Mouse (Mus musculus): ENCODE measurements at regions not wholly inside any gene's neighbourhood (a gene's known extent, or its start where the extent isn't known, plus 50 kb on each side); places are given as distances from the start of the nearest gene placed in this dataset.

GRCm38 (mm10) chr3:52496965-52497364 is 228.8 kb downstream of the Foxo1 start:
- ATAC-seq (replicated peaks; ENCODE audit: low read depth, poor library complexity, severe bottlenecking) = no peak

- ATAC-seq (replicated peaks; ENCODE audit: low read depth, poor library complexity, severe bottlenecking) = no peak
Measured at GRCm38 (mm10) chr3:52495401-52495800, 227.3 kb downstream of the Foxo1 start.

GRCm38 (mm10) chr3:52494924-52495323 is 226.8 kb downstream of the Foxo1 start:
- ATAC-seq (replicated peaks; ENCODE audit: low read depth, poor library complexity, severe bottlenecking) = no peak

GRCm38 (mm10) chr3:52479186-52479585 is 211.1 kb downstream of the Foxo1 start:
- ATAC-seq (replicated peaks; ENCODE audit: low read depth, poor library complexity, severe bottlenecking) = no peak

- ATAC-seq (replicated peaks; ENCODE audit: low read depth, poor library complexity, severe bottlenecking) = no peak
Measured at GRCm38 (mm10) chr3:52469900-52470299, 201.8 kb downstream of the Foxo1 start.

GRCm38 (mm10) chr3:52469397-52469796 is 201.3 kb downstream of the Foxo1 start:
- ATAC-seq (replicated peaks; ENCODE audit: low read depth, poor library complexity, severe bottlenecking) = no peak

- no peak for ATAC-seq (replicated peaks; ENCODE audit: low read depth, poor library complexity, severe bottlenecking)
Measured at GRCm38 (mm10) chr3:52468326-52468725, 200.2 kb downstream of the Foxo1 start.

GRCm38 (mm10) chr3:52467876-52468275 is 199.7 kb downstream of the Foxo1 start:
- no peak for ATAC-seq (replicated peaks; ENCODE audit: low read depth, poor library complexity, severe bottlenecking)

GRCm38 (mm10) chr3:52466984-52467565 is 198.9 kb downstream of the Foxo1 start:
- ATAC-seq (replicated peaks; ENCODE audit: low read depth, poor library complexity, severe bottlenecking) = no peak

- ATAC-seq (replicated peaks; ENCODE audit: low read depth, poor library complexity, severe bottlenecking) = no peak
Measured at GRCm38 (mm10) chr3:52466571-52466970, 198.4 kb downstream of the Foxo1 start.

GRCm38 (mm10) chr3:52463911-52464310 is 195.8 kb downstream of the Foxo1 start:
- no peak for ATAC-seq (replicated peaks; ENCODE audit: low read depth, poor library complexity, severe bottlenecking)

GRCm38 (mm10) chr3:52454955-52455354 is 186.8 kb downstream of the Foxo1 start:
- no peak for ATAC-seq (replicated peaks; ENCODE audit: low read depth, poor library complexity, severe bottlenecking)

- ATAC-seq (replicated peaks; ENCODE audit: low read depth, poor library complexity, severe bottlenecking) = no peak
Measured at GRCm38 (mm10) chr3:52453041-52453440, 184.9 kb downstream of the Foxo1 start.

- ATAC-seq (replicated peaks; ENCODE audit: low read depth, poor library complexity, severe bottlenecking) = no peak
Measured at GRCm38 (mm10) chr3:52452345-52452744, 184.2 kb downstream of the Foxo1 start.

GRCm38 (mm10) chr3:52446991-52447390 is 178.9 kb downstream of the Foxo1 start:
- ATAC-seq (replicated peaks; ENCODE audit: low read depth, poor library complexity, severe bottlenecking) = no peak

- ATAC-seq (replicated peaks; ENCODE audit: low read depth, poor library complexity, severe bottlenecking) = no peak
Measured at GRCm38 (mm10) chr3:52446500-52446899, 178.4 kb downstream of the Foxo1 start.

GRCm38 (mm10) chr3:52444420-52445119 is 176.4 kb downstream of the Foxo1 start:
- peak; percentile 30 for ATAC-seq (replicated peaks; ENCODE audit: low read depth, poor library complexity, severe bottlenecking)

- peak; percentile 94 for ATAC-seq (replicated peaks; ENCODE audit: low read depth, poor library complexity, severe bottlenecking)
Measured at GRCm38 (mm10) chr3:52443856-52444255, 175.7 kb downstream of the Foxo1 start.

GRCm38 (mm10) chr3:52429014-52429589 is 161.0 kb downstream of the Foxo1 start:
- no peak for ATAC-seq (replicated peaks; ENCODE audit: low read depth, poor library complexity, severe bottlenecking)

GRCm38 (mm10) chr3:52422826-52423225 is 154.7 kb downstream of the Foxo1 start:
- no peak for ATAC-seq (replicated peaks; ENCODE audit: low read depth, poor library complexity, severe bottlenecking)

- no peak for ATAC-seq (replicated peaks; ENCODE audit: low read depth, poor library complexity, severe bottlenecking)
Measured at GRCm38 (mm10) chr3:52416261-52416660, 148.1 kb downstream of the Foxo1 start.

- ATAC-seq (replicated peaks; ENCODE audit: low read depth, poor library complexity, severe bottlenecking) = no peak
Measured at GRCm38 (mm10) chr3:52415361-52415760, 147.2 kb downstream of the Foxo1 start.

Data from common myeloid progenitor, adult 5-6 weeks (primary cell).